Mouse (Mus musculus): ENCODE measurements around the gene AI464131.

GRCm38 (mm10) chr4:41547086-41547485 lies 44.2 kb upstream of the AI464131 start:
- TF ChIP-seq CTCF (IDR thresholded peaks at IDR 0.05; ENCODE audit: low read depth) (no peak), EP300 (IDR thresholded peaks at IDR 0.05; ENCODE audit: low read depth) (no peak)

Data from liver, embryonic 14.5 days (tissue).